Mouse (Mus musculus): Measurements from ENCODE around the gene Apom. TPM values are rescaled to one million over a fixed set of nuclear protein-coding genes. Genes with fewer than 3 reads are reported as not detected.

The Apom gene
- not detected for total RNA-seq (2021)
- long read RNA-seq, result 0 reads

DNA sequence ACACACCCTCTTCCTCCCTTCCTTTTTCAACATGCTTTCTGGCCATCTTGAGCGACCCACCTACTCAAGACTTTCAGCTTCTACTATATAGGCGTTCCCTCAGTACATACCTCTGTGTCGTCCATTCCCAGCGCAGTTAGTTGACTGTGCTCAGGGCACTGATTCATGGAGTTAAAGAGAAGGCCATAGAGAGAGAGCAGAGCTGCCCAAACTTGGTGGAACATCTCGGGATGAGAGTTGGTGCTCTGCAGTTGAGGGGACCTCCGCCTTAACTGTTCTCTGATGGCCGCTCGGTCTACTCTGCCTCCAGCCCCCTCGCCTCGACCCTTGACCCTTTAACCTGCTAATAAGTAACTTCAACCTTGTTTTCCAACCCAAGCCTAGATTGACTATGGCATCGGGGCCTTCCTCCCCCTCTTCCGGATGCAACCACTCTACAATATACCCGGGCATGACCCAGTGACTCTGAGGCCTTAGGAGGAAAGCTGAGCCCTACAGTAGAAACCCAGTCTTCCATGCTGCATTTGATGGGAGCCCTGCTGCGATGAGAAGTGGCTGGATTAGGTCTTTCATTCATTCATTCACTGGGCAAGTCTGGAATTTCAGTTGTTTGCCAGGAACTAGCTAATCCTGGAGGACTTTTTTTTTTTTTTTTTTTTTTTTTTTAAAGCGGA lies at the start of gene Apom:
TSS of gene Apom (minus strand) at position 551 of the 674 bp plus-strand sequence.
- no peak for DNase-seq (ENCODE audit: low spot score in 2 of 2)

DNA sequence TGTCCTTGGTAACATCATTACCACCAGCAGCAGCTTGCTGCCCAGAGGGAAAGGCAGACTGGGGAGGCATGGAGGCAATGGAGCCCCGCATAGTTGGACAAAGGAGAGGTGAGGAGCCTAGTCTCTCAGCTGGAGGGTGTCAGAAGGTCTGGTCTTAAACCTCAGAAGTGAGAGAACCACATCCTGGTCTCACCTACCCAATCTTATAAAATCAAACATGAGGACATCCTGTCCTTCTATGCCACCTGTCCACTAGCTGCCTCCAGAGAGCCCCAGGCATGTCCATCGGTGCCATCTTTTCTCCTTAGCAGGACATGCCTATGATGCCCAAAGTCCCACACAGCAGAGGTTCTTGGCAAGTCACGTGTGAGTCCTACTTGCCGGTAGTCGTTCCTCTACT lies 48.2 kb upstream of the Apom start:
- DNase-seq (ENCODE audit: low spot score in 2 of 2), result no peak

GRCm38 (mm10) chr17:35178528-35178927 lies 46.7 kb upstream of the Apom start:
- DNase-seq (ENCODE audit: low spot score in 2 of 2), result peak in 1 of 2 experiments; percentile 70

DNA sequence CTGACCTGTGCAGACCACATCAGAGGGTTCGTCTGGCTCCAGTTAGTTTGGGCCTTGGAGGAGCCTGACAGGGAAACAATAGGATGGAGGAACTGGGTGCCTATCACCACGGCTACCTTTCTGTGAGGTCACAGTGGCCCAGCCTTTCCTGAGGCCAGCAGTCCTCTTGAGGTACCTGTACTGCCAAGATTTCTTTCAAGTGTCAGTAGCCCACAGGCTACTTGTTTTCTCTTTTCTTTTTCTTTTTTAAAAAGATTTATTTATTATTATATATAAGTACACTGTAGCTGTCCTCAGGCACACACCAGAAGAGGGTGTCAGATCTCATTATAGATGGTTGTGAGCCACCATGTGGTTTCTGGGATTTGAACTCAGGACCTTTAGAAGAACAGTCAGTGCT lies 44.1 kb upstream of the Apom start, which contains the start of gene Aif1:
TSS of gene Aif1 (minus strand) at position 101 of the 400 bp plus-strand sequence.
- no peak for DNase-seq (ENCODE audit: low spot score in 2 of 2)

GRCm38 (mm10) chr17:35175382-35175781 lies 43.5 kb upstream of the Apom start:
- DNase-seq (ENCODE audit: low spot score in 2 of 2), result no peak

- no peak for DNase-seq (ENCODE audit: low spot score in 2 of 2)
These were observed 42.5 kb upstream of the Apom start for GRCm38 (mm10) chr17:35174201-35174977.

GRCm38 (mm10) chr17:35173329-35173728 lies 41.5 kb upstream of the Apom start:
- no peak for DNase-seq (ENCODE audit: low spot score in 2 of 2)

GRCm38 (mm10) chr17:35172445-35173234 lies 40.8 kb upstream of the Apom start:
- no peak for DNase-seq (ENCODE audit: low spot score in 2 of 2)

DNA sequence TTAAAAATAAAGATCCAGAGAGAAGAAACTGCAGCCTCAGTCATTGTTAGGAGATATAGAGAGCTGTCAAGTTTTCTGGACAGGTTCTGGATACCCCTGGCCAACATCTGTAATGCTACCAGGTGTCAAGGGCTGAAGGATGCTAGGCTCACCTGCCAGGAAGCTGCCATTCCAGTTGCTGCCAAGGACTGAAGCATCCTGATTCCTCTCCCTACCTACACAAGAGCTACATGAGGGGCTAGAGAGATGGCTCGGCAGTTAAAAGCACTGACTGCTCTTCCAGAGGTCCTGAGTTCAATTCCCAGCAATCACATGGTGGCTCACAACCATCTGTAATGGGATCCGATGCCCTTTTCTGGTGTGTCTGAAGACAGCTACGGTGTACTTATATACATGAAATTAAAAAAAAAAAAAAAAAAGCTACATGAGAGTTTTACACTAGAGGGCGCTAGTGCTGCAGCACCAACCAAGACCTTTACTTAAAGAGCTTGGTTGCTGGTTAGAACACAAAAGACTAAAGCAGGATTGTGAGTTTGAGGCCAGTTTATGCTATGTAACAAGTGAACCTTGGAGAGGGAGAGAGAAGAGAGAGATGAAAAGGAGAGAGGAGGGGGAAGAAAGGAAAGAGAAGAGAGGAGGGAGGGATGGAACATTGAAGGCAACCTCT lies 36.8 kb upstream of the Apom start:
- DNase-seq (ENCODE audit: low spot score in 2 of 2), result no peak

DNA sequence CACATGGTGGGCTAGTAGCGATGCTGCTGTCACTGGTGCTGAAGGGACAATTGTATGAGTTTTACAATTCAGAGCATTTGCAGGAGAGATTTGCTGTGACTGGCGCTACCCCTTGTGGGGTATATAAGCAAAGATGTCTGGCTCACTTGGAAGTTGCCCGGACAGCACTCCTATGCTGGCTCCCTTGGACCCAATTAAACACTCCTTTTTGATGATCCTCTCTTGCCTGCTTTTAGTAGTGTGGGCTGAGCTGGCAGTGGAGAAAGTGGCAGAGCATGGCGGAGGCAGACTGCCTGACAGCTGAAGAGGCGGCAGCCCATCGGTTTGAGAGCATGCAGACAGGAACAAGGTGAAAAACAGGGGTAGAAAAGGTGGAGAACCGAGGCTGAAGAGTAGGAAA lies 35.9 kb upstream of the Apom start:
- DNase-seq (ENCODE audit: low spot score in 2 of 2), result no peak

DNA sequence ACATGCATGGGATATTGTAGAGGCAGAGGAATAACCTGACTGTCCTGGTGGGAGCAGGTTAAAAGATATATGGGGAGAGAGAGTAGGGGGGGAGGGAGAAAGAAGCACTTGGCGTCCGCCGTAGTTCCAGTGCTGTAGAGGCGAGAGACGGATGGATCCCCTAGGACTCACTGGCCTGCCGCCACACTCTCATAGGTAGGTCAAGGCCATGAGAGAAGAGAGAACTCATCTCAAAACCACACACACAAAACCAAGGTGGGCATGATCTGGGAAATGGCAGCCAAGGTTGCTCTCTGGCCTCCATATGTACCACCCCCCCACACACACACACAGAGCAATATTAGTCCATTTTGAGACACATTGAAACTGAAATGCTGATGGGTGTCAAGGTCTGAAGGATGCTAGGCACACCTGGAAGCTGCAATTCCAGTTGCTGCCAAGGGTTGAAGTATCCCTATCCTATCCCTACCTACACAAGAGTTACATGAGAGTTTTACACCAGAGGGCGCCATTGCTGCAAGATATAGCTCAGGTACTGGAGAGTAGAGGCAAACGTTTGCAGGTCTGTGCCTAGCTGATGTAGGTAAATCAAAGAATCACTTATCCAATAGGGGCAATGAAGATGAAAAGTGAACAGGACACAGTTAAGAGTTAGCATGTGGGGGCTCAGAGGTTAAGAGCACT lies 34.6 kb upstream of the Apom start:
- DNase-seq (ENCODE audit: low spot score in 2 of 2), result peak in 1 of 2 experiments; percentile 74

GRCm38 (mm10) chr17:35165451-35166155 lies 33.8 kb upstream of the Apom start:
- DNase-seq (ENCODE audit: low spot score in 2 of 2), result no peak

DNA sequence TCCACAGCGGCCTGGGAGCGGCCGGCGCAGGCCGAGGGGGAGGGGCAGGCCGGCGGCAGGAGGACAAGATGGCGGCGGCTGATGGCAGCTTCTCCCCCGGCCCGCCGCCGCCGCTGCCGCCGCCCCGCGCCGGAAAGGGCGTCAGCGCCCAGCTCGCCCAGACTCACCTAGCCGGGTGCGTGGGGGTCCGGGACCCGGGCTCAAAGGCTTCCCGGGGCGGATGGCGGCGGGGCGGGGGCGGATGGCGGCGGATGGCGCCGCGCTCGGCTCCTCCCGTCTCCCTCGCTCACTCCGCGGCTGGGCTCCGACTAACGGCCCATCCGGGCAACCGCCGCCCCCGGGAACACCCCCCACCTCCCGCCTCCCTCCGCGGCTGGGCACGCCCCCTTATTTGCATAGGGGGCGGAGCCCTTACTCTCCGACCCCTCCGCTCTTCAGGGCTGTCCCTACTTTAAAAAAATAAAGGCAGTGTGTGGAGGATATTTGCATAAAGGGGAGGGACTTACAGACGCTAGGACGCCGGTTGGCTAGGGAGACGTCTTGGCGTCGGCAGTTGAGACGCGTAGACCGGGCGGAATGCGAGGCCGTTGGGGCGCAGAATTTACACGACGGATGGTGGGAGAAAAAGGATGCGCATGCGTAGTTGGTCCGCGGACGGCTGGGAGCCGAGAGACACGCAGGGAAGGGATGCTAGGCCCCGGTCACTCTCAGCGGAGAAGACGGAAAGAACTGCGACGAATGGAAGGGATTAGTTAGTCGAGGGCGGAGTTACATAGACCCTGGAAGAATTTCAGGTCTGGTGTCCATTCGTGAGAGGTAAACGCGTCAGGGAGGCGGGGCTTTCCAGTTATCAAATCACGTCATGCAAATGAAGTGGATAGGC lies 33.0 kb upstream of the Apom start, which contains the start of gene Prrc2a:
TSS of gene Prrc2a (minus strand) at position 330 of the 883 bp plus-strand sequence.
- DNase-seq (ENCODE audit: low spot score in 2 of 2), result peak; percentile 99

- DNase-seq (ENCODE audit: low spot score in 2 of 2), result no peak
These were observed 32.3 kb upstream of the Apom start for GRCm38 (mm10) chr17:35164218-35164567.

DNA sequence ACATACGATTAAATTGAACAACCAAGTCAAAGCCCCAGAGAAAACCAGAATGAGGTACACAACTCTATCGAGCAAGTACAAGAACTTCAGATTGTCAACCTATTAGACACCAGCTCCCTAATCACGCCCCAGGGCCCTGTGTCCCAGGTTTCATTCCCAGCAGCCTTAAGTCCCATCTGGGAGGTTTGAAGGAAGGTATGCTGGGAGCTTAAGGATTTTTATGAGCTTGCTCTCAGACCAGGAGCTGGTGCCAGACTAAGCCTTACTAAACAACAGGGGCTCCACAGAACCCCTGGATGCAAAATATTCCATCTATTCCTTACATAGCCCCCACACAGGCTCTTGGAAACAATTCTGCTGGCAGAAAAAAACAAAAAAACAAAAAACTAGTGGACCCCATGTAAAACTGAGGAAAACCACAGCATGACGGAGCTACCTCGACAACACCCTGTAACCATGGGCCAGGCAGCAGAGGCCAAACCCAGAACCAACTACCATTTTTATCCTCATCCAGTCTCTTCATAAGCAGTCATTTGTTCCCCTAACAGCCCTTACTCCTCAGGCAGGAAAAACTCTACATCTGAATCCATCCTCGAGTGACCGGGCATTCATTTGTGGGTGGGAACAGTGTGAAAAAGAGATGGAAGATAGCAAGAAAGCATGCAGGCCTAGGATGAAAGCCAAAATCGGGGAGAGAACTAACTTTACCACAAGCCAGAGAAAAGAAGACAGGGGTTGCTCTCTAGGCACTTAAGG lies 31.7 kb upstream of the Apom start:
- DNase-seq (ENCODE audit: low spot score in 2 of 2), result no peak

DNA sequence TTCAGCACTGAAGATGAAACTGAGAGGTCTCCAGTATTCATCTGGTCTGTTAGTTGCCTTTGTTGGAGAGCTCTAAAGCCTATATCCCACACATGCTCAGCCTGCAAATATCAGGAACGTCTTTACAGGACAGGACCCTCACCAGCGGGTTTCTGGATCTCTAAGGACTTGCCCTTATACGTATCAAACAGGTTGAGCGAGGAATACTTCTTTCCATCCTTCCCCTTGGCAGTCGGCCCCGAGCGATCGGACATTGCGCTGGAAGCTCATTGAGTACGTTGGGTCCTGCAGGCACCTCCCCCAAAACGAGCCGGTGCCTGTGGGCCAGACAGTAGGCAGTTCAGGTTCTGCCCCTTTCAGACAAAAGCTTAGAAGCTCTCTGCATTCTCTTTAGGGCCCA lies 30.9 kb upstream of the Apom start:
- DNase-seq (ENCODE audit: low spot score in 2 of 2), result no peak

DNA sequence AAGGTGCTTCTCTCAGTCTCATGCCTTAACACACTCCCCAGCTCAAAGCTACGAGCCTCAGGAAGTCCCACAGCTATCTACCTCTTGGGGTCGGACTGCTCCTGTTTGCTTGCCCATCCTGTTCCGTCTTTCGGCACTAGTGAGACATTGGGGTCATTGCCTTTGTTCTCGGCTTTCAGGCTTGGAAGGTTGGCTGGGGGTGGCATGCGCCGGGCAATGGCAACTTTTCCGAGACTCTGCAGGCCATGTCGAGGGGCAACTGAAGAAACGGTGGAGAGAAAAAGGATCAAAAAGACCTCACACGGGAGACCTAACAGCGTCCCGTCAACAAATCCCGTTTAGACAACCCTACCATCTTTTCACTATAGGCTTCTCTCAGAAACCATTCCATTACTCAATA lies 30.3 kb upstream of the Apom start:
- no peak for DNase-seq (ENCODE audit: low spot score in 2 of 2)

DNA sequence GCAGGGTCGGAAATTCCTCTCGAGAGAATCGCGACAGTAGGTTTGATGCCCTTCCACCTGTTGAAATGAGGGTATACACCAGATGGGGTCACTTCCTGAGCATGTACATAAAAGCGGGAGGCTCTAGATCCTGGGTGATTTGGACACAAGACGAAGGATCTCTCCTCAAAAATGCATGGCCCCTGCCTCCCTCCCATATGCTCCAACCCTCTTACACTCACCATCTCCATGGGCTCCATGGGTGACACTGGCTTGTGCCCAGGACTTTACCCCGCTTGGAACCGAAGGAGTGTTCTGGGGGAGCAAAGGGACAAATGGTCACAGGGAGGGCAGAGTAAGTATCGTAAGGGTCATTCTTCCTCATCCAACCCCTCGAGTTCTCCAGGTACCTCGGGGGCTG lies 29.6 kb upstream of the Apom start:
- DNase-seq (ENCODE audit: low spot score in 2 of 2), result no peak

Data from layer of hippocampus, adult 18-20 months (tissue).